Mouse (Mus musculus) adrenal gland (tissue): ENCODE results near the gene Ddx39.

ENCODE experiments used
- intact Hi-C: fragments of 180-260 bp; cut with DNase I; formaldehyde crosslinking; loops from one replicate; pipeline ENCODE4 v1.15.1; 2025

Gene Ddx39

GRCm38 (mm10) chr8:83736681-83737080 lies 21.7 kb downstream of the Ddx39 start:
- intact Hi-C loops, result no loop called here

- intact Hi-C loops, result no loop called here
Measured at GRCm38 (mm10) chr8:83737346-83737745, 22.4 kb downstream of the Ddx39 start.

GRCm38 (mm10) chr8:83737852-83738562 lies 23.0 kb downstream of the Ddx39 start:
- intact Hi-C loops, result no loop called here

- intact Hi-C loops, result no loop called here
Measured at GRCm38 (mm10) chr8:83738949-83739710, 24.2 kb downstream of the Ddx39 start.

- intact Hi-C loops, result no loop called here
Measured at GRCm38 (mm10) chr8:83739711-83740468, 24.9 kb downstream of the Ddx39 start.

- intact Hi-C loops, result no loop called here
Measured at GRCm38 (mm10) chr8:83740586-83740975, 25.6 kb downstream of the Ddx39 start.

- intact Hi-C loops, result no loop called here
Measured at GRCm38 (mm10) chr8:83740976-83741741, 26.2 kb downstream of the Ddx39 start, which contains the start of gene Adgre5. Gene Adgre5, minus strand, starts transcription at chr8:83741326.

GRCm38 (mm10) chr8:83741849-83742655 lies 27.1 kb downstream of the Ddx39 start:
- intact Hi-C loops, result no loop called here

GRCm38 (mm10) chr8:83742968-83743367 lies 28.0 kb downstream of the Ddx39 start:
- intact Hi-C loops, result no loop called here

- intact Hi-C loops, result no loop called here
Measured at GRCm38 (mm10) chr8:83744070-83744469, 29.1 kb downstream of the Ddx39 start.

GRCm38 (mm10) chr8:83747661-83748346 lies 32.8 kb downstream of the Ddx39 start:
- intact Hi-C loops, result no loop called here

GRCm38 (mm10) chr8:83748708-83749107 lies 33.7 kb downstream of the Ddx39 start:
- intact Hi-C loops, result no loop called here

- intact Hi-C loops, result no loop called here
Measured at GRCm38 (mm10) chr8:83749265-83749664, 34.3 kb downstream of the Ddx39 start.

- intact Hi-C loops, result no loop called here
Measured at GRCm38 (mm10) chr8:83754149-83754548, 39.2 kb downstream of the Ddx39 start.

- intact Hi-C loops, result no loop called here
Measured at GRCm38 (mm10) chr8:83756273-83756672, 41.3 kb downstream of the Ddx39 start.

- intact Hi-C loops, result no loop called here
Measured at GRCm38 (mm10) chr8:83757084-83757607, 42.2 kb downstream of the Ddx39 start.

GRCm38 (mm10) chr8:83758298-83758697 lies 43.3 kb downstream of the Ddx39 start:
- intact Hi-C loops, result no loop called here

GRCm38 (mm10) chr8:83759231-83759759 lies 44.3 kb downstream of the Ddx39 start:
- intact Hi-C loops, result no loop called here

GRCm38 (mm10) chr8:83764116-83764515 lies 49.1 kb downstream of the Ddx39 start:
- intact Hi-C loops, result no loop called here
